Mouse (Mus musculus): ENCODE measurements around the gene Asb4. TPM values are rescaled to one million over a fixed set of nuclear protein-coding genes. Genes with fewer than 3 reads are reported as not detected.
"Not testable (repeated sequence)": the region's sequence is repeated elsewhere in the genome, so short reads cannot be mapped to it uniquely, and the experiment has no call there.

Gene Asb4
- 1 to 10 TPM in 1 of 2 experiments, under 1 TPM in 1; 0.55 to 1.0 TPM for total RNA-seq (2021)

DNA sequence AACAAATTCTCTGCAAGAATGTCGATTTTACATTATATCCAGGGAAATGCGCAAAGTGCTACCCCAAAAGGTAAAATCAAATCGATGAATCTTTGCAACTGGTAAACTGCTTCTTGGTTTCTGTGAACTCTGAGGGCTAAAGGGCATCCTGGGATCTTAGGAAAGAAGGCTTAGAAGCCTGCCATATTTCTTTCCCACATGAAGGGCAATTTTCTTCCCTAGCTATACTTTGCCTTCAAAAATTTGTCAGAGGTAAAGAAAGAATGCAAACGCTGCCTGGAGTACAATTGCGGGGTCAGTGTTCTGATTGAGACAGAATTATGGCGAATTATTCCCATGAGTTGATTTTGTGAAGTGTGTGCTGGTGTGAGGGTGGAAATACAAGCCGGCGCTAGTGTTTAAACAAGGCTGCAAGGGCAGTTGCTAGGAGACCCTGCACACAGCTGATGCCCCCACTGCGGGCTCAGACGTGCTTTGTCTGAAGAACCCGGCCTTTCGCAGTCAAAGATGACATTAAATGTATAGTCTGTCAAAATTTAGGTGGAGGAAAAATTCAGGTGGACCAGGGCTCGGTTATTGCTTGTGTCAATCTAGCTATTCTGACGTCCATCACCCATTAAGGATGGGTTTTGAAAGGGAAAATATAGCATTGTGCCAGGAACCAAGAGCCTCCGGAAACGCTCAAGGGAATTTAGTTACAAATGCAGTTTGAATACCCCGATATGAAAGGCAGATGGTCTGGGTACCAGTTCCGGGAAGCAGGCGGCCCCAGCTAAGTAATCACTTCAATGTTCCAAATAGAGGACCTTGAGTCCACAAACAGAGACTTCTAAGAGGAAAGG, at the start of gene Asb4:
Asb4 (plus strand) TSS at position 51 of the 842 bp plus-strand sequence.
- intact Hi-C loops (cut with DNase I) = loop anchor here (5.0 kb wide), 8 partner anchors 86 to 1871 kb away; partner anchors contain the start of genes Peg10, Pon2, Pon3 and Ppp1r9a
- DNase-seq (ENCODE audit: low spot score in 2 of 2) = peak in 1 of 2 experiments; percentile 6

DNA sequence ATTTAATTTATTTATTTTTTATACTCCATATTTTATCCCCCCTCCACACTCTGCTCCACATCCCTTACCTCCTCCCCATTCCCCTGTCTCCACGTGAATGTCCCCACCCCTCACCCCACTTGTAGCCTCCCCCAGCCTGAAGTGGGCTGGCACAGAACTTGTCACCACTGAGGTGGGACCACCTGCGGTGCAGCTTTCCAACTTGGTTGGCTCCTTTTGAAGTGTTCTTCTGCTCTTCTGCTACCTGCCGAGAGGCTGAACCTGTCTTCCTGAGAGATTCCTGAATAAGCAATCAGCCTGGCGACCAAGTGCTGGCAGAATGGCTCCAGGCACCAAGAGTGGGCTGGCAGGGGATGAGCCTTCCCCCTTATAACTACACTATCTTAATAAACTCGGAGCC, 49.2 kb upstream of the Asb4 start:
- intact Hi-C loops (cut with DNase I) = no loop called here

DNA sequence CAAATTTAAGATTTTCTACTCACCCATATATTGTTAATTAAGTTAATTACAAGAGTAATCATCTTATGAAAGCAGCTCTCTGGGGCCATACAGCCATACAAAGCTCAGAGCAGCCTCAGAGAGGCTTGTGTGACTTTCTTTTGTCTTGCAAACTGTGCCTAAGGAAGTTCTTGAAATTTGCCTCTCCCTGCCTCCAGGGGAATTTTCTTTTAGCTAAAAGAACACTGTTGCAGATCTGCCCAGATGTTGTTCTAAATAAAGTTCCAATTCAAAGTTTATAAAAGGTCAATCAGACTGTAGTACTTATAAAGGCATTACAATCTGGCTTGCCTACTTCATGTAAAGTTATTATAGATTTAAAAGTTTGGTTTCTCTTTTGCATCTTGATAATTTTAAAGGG, 47.2 kb upstream of the Asb4 start:
- DNase-seq (ENCODE audit: low spot score in 2 of 2); intact Hi-C loops (cut with DNase I): not testable (repeated sequence)

More for the DNA sequence above, 49.2 kb upstream of the Asb4 start:
- no peak for DNase-seq (ENCODE audit: low spot score in 2 of 2)

DNA sequence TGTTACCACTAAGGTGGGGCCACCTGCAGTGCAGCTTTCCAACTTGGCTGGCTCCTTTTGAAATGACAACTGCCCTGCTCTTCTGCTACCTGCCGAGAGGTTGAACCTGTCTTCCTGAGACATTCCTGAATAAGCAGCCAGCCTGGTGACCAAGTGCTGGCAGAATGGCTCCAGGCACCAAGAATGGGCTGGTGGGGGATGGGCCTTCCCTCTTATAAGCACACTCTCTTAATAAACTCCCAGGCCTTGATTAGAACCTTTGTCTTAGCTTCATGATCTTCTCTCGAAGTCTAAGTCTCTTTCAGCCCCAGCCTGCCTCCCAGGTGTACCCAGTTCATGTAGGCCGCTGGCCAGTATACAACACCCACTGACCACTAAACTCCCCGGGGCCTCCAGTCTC, 44.4 kb upstream of the Asb4 start:
- DNase-seq (ENCODE audit: low spot score in 2 of 2); intact Hi-C loops (cut with DNase I): not testable (repeated sequence)

DNA sequence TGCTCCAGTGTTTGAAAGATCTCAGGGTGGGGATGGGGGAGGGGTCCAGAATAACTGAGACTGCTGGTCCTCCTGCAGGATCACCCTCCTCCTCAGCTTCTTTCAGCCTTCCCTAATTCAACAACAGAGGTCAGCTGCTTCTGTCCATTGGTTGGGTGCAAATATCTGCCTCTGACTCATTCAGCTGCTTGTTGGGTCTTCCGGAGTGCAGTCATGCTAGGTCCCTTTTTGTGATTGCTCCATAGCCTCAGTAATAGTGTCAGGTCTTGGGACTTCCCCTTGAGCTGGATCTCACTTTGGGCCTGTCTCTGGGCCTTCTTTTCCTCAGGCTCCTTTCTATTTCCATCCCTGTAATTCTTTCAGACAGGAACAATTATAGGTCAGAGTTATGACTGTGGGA, 43.9 kb upstream of the Asb4 start:
- intact Hi-C loops (cut with DNase I); DNase-seq (ENCODE audit: low spot score in 2 of 2): not testable (repeated sequence)

DNA sequence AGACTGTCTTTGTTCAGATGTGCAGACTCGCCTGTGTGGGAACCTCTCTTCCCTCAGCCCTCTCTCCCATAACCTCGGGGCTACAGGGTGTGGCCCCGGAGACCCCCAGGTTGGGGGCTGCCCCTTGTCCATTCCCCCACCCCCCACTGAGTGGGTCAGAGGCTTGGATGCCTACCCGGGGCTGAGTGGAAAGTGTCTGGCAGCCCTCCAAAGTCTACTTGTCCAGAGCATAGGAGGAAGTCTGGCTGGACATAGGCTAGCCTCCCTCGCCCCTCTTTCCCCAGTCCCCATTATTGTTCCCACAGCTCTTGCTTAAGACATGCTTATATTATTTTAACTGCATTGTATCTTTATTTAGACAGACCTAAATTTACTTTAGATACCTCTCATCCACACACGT, 38.9 kb upstream of the Asb4 start:
- intact Hi-C loops (cut with DNase I) = no loop called here
- no peak for DNase-seq (ENCODE audit: low spot score in 2 of 2)

DNA sequence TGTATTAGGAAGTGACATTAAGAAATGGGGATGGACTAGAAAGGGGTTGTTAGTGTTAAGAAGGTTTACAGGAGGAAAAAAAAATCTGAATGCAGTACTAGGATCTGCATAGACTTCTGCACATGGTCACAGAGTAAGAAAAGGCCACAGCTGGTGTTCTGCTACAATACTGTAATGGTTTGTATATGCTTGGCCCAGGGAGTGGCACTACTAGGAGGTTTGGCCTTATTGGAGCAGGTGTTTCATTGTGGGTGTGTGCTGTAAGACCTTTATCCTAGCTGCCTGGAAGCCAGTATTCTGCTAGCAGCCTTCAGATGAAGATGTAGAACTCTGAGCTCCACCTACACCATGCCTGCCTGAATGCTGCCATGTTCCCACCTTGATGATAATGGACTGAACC, 25.3 kb upstream of the Asb4 start:
- intact Hi-C loops (cut with DNase I) = no loop called here
- DNase-seq (ENCODE audit: low spot score in 2 of 2) = no peak

DNA sequence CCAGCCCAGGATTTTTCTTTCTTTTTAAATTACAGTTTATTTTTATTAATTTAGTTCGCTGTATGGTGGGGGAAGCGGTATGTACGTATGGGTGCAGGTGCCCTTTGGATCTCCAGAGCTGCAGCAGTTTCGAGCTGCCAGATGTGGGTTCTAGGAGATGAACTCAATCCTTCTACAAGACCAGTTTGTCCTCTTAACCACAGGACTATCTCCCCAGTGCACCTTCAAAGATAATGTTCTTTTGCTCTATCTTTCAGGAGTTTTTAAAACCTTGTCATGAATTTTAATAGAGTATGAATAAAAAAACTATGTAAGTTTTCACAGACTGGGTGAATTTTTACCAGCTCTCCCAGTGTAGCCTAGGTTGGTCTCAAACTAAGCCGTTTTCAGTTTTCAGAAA, 22.8 kb upstream of the Asb4 start:
- intact Hi-C loops (cut with DNase I) = no loop called here
- DNase-seq (ENCODE audit: low spot score in 2 of 2) = no peak

DNA sequence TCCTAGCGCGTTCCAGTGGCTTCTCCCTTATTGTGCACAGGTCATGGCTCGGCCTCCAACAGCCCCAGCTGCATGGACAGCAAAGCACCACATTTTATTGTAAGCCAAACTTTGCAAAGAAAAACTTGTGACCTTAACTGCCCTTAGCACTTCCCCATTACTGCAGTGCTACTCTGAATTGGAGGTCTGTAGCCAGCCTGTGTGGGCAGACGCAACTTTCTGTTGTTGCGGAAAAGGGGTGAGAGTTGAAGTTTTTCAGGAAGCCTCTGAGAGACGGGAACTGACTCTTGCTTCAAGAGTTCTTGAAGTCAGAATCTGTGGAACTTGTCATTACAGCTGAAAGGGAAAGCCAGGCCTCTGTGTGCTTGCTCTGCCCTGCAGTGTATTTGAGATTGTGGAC, 21.2 kb upstream of the Asb4 start:
- DNase-seq (ENCODE audit: low spot score in 2 of 2) = no peak
- intact Hi-C loops (cut with DNase I) = no loop called here

DNA sequence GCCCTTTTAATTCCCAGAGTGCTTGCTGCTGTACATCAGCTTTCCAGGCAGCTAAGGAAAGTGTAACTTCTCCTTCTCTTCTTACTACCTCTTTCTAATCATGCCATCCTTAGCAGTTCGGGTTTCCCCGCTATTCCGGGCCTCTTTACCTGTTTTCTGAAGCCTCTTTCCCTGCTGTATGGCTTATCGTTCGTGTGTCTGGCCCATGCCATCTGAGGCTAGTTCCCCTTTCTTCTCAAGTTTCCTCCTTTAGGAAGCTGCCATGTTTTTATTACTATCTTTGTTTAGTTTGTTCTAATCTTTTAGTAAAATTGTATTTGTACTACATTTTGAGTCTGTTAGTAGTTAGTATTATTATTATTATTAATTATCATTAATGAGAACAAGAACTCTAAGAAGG, 17.3 kb upstream of the Asb4 start:
- intact Hi-C loops (cut with DNase I) = no loop called here
- no peak for DNase-seq (ENCODE audit: low spot score in 2 of 2)

DNA sequence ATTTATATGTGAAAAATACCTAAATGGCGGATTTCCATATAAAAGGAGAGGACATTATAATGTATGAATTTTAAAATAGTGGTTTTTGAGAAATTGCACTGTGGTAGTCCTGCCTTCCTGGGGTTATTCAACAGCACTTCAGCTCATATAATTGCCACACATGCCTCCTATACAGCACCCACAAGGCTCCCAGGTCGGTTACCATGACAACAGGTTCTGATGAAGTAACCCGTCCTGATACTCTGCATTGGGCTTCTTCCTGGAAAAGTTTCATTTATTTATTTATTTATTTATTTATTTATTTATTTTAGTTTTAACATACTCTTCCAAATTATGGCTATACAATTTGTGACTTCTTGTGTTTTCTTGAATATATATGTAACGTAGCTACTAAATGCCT, 6.3 kb upstream of the Asb4 start:
- intact Hi-C loops (cut with DNase I) = no loop called here
- no peak for DNase-seq (ENCODE audit: low spot score in 2 of 2)

DNA sequence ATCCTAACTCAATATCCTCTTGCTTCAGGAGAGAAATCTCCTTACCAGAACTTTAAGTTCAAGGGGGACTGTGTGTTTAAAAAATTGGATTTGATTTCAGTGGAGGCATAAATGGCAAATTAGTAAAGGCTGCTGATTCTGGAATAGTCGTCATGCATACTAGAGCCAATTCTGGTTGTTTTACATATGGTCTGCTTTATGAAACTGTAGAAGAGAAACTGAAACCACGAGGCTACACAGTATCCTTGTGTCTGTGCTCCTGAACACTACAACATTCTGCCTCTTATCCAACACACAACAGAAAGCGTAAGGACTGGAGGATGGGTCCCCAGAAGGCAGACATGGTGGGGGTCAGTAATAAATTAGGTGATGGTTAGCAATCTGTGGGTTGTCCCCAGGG, 4.1 kb upstream of the Asb4 start:
- intact Hi-C loops (cut with DNase I) = no loop called here
- DNase-seq (ENCODE audit: low spot score in 2 of 2) = no peak

DNA sequence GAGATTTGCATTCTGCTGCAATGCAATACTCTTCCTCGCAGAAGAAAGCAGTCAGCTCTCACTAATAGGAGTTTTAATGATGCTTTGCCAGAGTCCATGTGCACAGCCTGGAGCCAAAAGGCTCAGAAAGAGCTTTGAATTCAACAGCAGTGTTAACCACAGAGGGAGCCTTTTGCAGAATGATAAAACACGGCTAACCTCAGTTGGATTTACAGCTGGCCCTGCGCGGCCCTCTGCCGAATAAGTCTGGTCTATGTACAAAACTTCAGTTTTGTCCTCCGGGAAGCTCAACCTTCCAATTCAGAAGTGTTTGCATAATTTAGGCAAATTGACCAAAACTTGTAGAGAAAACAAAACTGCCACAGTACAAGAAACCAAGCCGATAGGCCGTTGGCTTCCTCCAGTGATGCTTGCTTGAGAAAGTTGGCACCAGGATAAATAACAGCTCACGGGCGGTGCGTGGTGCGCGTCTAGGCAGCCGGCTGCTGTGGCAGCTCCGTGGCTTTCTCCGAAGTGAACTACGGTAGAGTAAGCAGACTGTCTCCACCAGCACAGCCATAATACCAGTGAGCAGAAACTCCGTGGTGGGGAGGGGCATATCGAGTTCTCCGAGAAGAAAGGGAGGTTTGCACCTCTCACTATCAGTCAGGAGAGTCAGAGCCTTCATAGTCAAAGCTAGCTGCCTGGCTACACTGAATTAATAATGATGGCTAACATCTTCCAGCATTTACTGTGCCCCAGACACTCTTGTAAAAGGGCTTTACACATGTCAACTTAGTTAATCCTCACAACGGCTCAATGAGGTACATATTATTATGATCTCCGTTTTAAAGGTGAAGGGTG, 3.2 kb upstream of the Asb4 start:
- intact Hi-C loops (cut with DNase I) = loop anchor here (5.0 kb wide), 8 partner anchors 83 to 1868 kb away; partner anchors contain the start of genes Peg10, Pon2, Pon3 and Ppp1r9a
- peak; percentile 47 to 67 for DNase-seq (ENCODE audit: low spot score in 2 of 2)

DNA sequence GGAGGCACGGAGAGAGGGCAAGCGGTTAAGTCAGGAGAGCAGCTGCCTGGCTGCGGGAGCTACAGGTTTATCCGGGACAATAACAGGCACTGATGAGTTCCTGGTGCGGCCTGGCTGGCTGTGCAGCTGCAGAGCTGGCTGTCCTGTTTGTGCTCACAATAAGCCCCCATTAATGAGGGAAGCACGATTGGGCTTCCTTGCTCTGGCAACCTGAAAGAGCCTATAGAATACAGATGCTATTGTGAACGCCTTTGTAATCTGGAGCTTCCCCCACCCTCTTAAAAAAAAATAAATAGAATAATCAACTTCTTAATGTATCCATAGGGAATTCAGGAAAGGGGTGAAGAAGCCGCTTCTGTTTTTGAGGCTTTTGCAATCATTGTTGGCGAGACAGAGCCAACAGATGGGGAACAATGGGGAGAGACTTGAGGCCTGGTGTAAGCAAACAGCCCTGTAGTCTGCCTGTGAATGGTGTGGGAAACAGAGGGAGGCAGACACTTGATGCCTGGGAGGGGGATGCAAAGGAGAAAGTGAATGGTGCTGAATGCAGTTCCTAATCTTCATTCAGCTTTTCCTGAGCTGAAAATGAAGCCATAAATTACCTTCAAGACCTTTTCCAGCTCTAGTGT, 2.4 kb upstream of the Asb4 start:
- no peak for DNase-seq (ENCODE audit: low spot score in 2 of 2)
- intact Hi-C loops (cut with DNase I) = loop anchor here (5.0 kb wide), 8 partner anchors 83 to 1868 kb away; partner anchors contain the start of genes Peg10, Pon2, Pon3 and Ppp1r9a

DNA sequence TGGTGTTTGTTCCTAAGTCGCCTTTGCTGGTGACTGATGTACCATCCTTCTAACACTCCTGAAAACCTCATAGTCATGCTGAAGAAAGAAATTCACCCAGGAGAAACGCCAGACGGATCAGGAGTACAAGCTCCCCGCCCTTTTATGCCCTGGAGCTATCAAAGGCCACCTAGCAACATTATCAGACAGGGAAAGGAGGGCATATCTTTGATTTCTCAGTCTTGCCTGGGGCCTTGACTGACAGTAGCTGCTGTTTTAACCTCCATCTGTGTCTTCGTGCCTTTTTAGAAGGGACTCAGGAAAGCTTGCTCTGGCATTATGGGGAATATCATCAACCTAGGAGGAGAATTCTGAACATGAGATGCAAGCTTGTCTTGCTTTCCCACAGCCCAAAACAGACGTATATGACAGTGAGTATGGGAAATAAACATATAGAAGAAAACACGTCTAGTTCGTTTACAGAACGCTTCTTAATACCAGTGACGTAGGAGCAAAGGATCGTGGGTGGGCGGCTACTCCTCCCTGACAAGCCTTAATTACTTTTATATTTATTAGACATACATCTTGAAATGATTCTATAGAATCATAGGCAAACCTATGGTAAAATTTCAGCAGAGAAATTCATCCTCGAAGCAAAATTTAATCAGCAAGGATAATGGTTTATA, 1.1 kb upstream of the Asb4 start:
- intact Hi-C loops (cut with DNase I) = loop anchor here (5.0 kb wide), 8 partner anchors 85 to 1870 kb away; partner anchors contain the start of genes Peg10, Pon2, Pon3 and Ppp1r9a
- DNase-seq (ENCODE audit: low spot score in 2 of 2) = no peak

DNA sequence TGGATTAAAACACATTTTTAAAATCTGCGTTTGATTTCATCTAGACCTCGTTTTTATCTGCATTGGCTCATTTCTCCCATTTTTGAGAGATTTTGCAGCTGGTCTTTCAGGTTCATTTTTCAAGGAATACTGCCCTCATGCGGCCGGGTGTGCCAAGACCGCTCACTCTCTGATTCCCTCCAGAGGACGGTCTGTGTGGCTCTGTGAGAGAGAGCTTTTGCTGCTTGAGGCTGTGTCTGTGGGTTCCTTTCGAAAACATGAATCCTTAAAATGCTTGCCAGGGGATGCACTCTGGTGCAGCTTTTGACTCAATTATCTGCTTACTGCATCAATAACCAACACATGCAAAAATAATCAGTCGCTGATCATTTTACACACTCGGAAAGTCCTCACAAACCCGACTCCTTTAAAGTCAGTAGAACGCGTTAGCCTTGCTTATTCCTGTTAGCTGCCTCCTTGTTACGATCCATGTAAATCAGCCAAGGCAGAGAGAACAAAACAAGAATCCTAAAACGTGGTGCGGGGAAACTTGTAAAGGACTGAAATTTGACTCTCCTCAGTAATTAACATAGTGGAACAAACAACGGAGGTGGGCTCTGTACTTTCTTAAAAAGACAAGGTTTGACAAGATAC, 487 bp upstream of the Asb4 start:
- intact Hi-C loops (cut with DNase I) = loop anchor here (5.0 kb wide), 8 partner anchors 85 to 1870 kb away; partner anchors contain the start of genes Peg10, Pon2, Pon3 and Ppp1r9a
- peak; percentile 86 to 94 for DNase-seq (ENCODE audit: low spot score in 2 of 2)

DNA sequence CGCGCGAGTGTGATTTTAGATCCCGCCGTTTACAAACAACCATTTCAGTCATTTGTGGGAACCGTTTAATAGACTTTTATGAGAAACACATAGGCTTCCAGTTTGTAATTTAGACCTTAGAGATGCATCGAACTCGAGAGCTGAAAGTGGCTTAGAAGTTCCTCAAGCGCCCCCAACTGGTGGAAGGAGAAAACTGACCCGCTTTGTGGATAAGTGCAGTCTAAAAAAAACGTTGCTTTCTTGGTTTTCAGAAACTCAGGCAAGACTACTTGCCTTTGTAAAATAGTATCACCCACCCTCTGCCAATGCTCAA, 948 bp downstream of the Asb4 start:
- peak; percentile 75 to 85 for DNase-seq (ENCODE audit: low spot score in 2 of 2)
- intact Hi-C loops (cut with DNase I) = loop anchor here (5.0 kb wide), 8 partner anchors 87 to 1872 kb away; partner anchors contain the start of genes Peg10, Pon2, Pon3 and Ppp1r9a

DNA sequence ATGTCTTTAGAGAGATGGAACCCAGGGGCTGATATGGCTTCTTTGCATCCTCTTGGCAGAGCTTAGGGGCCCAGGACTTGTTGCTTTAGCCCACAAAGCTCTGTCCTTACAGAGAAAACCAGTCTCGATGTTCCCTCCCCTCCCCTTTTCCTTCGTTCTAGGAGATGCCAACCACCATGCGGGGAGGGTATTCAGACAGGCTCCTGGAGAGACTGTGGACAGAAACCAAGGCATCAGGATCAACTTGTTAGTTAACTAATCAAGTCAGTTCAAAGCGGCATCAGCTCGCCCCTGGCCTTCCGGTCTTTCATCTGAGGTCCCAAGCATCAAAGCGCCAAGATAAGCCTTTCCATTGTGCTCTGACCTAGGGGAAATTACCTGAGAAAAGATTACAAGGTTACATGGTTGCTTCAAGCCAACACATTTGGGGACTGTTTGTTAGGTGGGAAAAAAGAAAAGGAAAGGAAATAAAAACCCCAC, 2.0 kb downstream of the Asb4 start:
- intact Hi-C loops (cut with DNase I) = no loop called here
- DNase-seq (ENCODE audit: low spot score in 2 of 2) = no peak

DNA sequence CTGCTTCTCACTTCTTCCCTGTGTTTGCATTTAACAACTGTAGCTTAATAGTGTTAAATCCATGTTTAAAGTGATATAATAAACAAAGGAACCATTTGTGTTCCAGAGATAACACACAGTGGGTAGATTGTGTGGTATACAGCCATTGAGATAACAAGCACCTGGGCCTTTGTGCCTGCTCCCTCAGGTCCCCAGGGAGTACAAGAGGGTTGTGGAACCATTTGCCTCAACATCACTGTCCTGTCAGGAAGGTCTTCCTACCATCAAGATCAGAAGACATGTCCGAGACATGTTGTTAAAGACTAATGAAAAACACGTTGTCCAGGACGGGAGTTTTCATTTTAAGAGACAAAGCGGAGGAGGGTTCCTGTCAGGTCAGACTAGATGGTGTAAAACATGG, 3.3 kb downstream of the Asb4 start:
- intact Hi-C loops (cut with DNase I) = no loop called here
- DNase-seq (ENCODE audit: low spot score in 2 of 2) = no peak

All from left cerebral cortex, postnatal 25 days (tissue).